Mouse (Mus musculus): ENCODE measurements at regions not wholly inside any gene's neighbourhood (a gene's known extent, or its start where the extent isn't known, plus 50 kb on each side); places are given as distances from the start of the nearest gene placed in this dataset.

GRCm38 (mm10) chr2:45246061-45246945 is 129.1 kb upstream of the Zeb2 start:
- no peak overlapping the region for H3K9ac ChIP-seq (ENCODE audit: low read depth, poor library complexity, severe bottlenecking)
- H3K36me3 ChIP-seq (ENCODE audit: control insufficient read depth, insufficient read depth, low read length, poor library complexity, severe bottlenecking), result no peaks in the 10 kb centered on the region
- no peak overlapping the region for H3K27ac ChIP-seq (ENCODE audit: insufficient read depth, low read length)
- TF ChIP-seq CTCF (IDR thresholded peaks at IDR 0.05; ENCODE audit: low read depth, low read length) (no peak), EP300 (IDR thresholded peaks at IDR 0.05; ENCODE audit: insufficient read depth, low read depth, low read length) (no peak), POLR2A (IDR thresholded peaks at IDR 0.05; ENCODE audit: insufficient read depth, low read length) (no peak)
- H3K9me3 ChIP-seq (replicated peaks; ENCODE audit: control insufficient read depth, insufficient read depth, low read length, poor library complexity, severe bottlenecking), result no peaks in the 10 kb centered on the region
- no peak overlapping the region for H3K4me3 ChIP-seq (ENCODE audit: low read depth, low read length)
- H3K4me1 ChIP-seq (ENCODE audit: control insufficient read depth, insufficient read depth, low read length), result no peaks in the 10 kb centered on the region
- no peaks in the 10 kb centered on the region for H3K27me3 ChIP-seq (ENCODE audit: control insufficient read depth, insufficient read depth, low read length, poor library complexity, severe bottlenecking)

GRCm38 (mm10) chr2:45245506-45245905 is 128.3 kb upstream of the Zeb2 start:
- H3K4me3 ChIP-seq (ENCODE audit: low read depth, low read length), result no peak overlapping the region
- TF ChIP-seq POLR2A (IDR thresholded peaks at IDR 0.05; ENCODE audit: insufficient read depth, low read length) (no peak), EP300 (IDR thresholded peaks at IDR 0.05; ENCODE audit: insufficient read depth, low read depth, low read length) (no peak)
- no peaks in the 10 kb centered on the region for H3K36me3 ChIP-seq (ENCODE audit: control insufficient read depth, insufficient read depth, low read length, poor library complexity, severe bottlenecking)
- H3K4me1 ChIP-seq (ENCODE audit: control insufficient read depth, insufficient read depth, low read length), result no peaks in the 10 kb centered on the region
- H3K9ac ChIP-seq (ENCODE audit: low read depth, poor library complexity, severe bottlenecking), result no peak overlapping the region
- H3K27ac ChIP-seq (ENCODE audit: insufficient read depth, low read length), result no peak overlapping the region
- H3K9me3 ChIP-seq (replicated peaks; ENCODE audit: control insufficient read depth, insufficient read depth, low read length, poor library complexity, severe bottlenecking), result no peaks in the 10 kb centered on the region
- no peaks in the 10 kb centered on the region for H3K27me3 ChIP-seq (ENCODE audit: control insufficient read depth, insufficient read depth, low read length, poor library complexity, severe bottlenecking)

- Histone ChIP-seq H3K4me1 (ENCODE audit: control insufficient read depth, insufficient read depth, low read length) (no peaks in the 10 kb centered on the region), H3K9ac (ENCODE audit: low read depth, poor library complexity, severe bottlenecking) (no peak overlapping the region), H3K27me3 (ENCODE audit: control insufficient read depth, insufficient read depth, low read length, poor library complexity, severe bottlenecking) (no peaks in the 10 kb centered on the region), H3K27ac (ENCODE audit: insufficient read depth, low read length) (no peak overlapping the region), H3K36me3 (ENCODE audit: control insufficient read depth, insufficient read depth, low read length, poor library complexity, severe bottlenecking) (no peaks in the 10 kb centered on the region), H3K4me3 (ENCODE audit: low read depth, low read length) (no peak overlapping the region), H3K9me3 (replicated peaks; ENCODE audit: control insufficient read depth, insufficient read depth, low read length, poor library complexity, severe bottlenecking) (no peaks in the 10 kb centered on the region)
- no peak for TF ChIP-seq CTCF (IDR thresholded peaks at IDR 0.05; ENCODE audit: low read depth, low read length)
- TF ChIP-seq EP300 (IDR thresholded peaks at IDR 0.05; ENCODE audit: insufficient read depth, low read depth, low read length), result no peak
- no peak for TF ChIP-seq POLR2A (IDR thresholded peaks at IDR 0.05; ENCODE audit: insufficient read depth, low read length)
These were observed 127.3 kb upstream of the Zeb2 start for GRCm38 (mm10) chr2:45244491-45244890.

DNA sequence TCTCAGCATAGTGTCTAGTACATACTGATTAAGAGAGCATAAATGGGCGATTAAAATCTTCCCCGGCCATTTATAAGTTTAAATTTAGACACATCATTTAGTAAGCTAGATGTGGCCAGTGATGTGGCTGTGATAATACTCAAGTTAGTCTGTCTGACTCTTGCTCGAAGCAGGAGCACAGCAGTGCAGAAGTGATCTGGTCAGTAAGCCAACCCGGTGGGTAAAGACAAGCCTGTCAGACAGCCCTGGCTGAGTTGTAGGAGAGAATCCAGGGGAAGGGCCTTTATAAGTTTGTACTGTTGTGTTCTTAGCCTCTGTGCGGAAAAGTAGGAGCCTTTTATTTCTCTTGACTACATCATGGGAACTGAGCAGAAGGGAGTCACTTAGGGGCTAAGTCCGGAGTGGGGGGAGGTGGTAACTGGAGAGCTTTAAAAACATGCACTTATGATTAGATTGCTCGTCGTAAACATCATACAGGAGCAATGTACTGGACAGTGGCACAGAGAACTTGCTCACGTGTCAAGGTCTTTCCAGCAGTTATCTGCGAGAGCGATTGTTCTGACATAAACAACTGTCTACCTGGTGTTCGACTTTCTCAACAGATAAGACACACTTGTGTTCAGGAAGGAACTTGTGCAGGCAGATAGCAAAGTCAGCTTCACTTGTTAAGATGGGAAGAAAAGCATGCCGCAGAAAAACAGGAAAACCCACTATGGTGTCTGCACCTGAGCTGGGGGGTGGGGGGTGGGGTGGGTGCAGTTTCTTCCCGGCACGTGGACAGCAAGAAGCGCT is 122.5 kb upstream of the Zeb2 start:
- H3K4me1 ChIP-seq (ENCODE audit: control insufficient read depth, insufficient read depth, low read length), result no peaks in the 10 kb centered on the region
- no peak overlapping the region for H3K4me3 ChIP-seq (ENCODE audit: low read depth, low read length)
- H3K9ac ChIP-seq (ENCODE audit: low read depth, poor library complexity, severe bottlenecking), result no peak overlapping the region
- H3K9me3 ChIP-seq (replicated peaks; ENCODE audit: control insufficient read depth, insufficient read depth, low read length, poor library complexity, severe bottlenecking), result no peaks in the 10 kb centered on the region
- no peak overlapping the region for H3K27ac ChIP-seq (ENCODE audit: insufficient read depth, low read length)
- no peaks in the 10 kb centered on the region for H3K36me3 ChIP-seq (ENCODE audit: control insufficient read depth, insufficient read depth, low read length, poor library complexity, severe bottlenecking)
- TF ChIP-seq EP300 (IDR thresholded peaks at IDR 0.05; ENCODE audit: insufficient read depth, low read depth, low read length) (no peak), POLR2A (IDR thresholded peaks at IDR 0.05; ENCODE audit: insufficient read depth, low read length) (no peak), CTCF (IDR thresholded peaks at IDR 0.05; ENCODE audit: low read depth, low read length) (no peak)
- H3K27me3 ChIP-seq (ENCODE audit: control insufficient read depth, insufficient read depth, low read length, poor library complexity, severe bottlenecking), result no peaks in the 10 kb centered on the region; the same call in 1 of the 2 replicates

- Histone ChIP-seq H3K9ac (ENCODE audit: low read depth, poor library complexity, severe bottlenecking) (no peak overlapping the region), H3K4me3 (ENCODE audit: low read depth, low read length) (no peak overlapping the region), H3K27ac (ENCODE audit: insufficient read depth, low read length) (no peak overlapping the region), H3K27me3 (ENCODE audit: control insufficient read depth, insufficient read depth, low read length, poor library complexity, severe bottlenecking) (no peaks in the 10 kb centered on the region; the same call in 1 of the 2 replicates), H3K9me3 (replicated peaks; ENCODE audit: control insufficient read depth, insufficient read depth, low read length, poor library complexity, severe bottlenecking) (no peaks in the 10 kb centered on the region), H3K36me3 (ENCODE audit: control insufficient read depth, insufficient read depth, low read length, poor library complexity, severe bottlenecking) (no peaks in the 10 kb centered on the region), H3K4me1 (ENCODE audit: control insufficient read depth, insufficient read depth, low read length) (no peaks in the 10 kb centered on the region)
- TF ChIP-seq EP300 (IDR thresholded peaks at IDR 0.05; ENCODE audit: insufficient read depth, low read depth, low read length), result no peak
These were observed 121.8 kb upstream of the Zeb2 start for GRCm38 (mm10) chr2:45239001-45239400.
